Mouse (Mus musculus): ENCODE measurements around the gene 4930407I10Rik.
A peak's percentile ranks its signal among the peaks of the same experiment; 100 is the strongest.

4930407I10Rik gene

GRCm38 (mm10) chr15:82052544-82052943, 6.4 kb upstream of the 4930407I10Rik start:
- no peak for DNase-seq (ENCODE audit: low read depth, low spot score)

DNA sequence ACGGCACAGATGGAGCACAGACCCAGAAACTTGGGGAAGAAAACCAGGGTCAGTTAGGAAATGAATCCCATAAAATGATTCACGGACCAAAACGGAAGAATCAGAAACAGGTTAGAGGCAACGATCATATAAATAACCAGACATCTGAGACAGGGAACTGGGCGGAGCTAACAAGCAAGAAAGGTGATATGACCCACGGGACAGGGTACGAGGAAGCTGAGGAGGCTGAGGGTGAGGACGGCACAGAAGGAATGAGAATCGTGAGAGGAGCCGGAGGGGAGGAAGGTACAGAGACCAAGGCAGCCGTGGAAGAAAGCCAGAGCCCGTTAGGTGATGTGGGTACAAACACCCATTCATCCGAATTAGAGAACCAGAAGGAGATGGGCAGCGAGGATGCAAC, 5.0 kb downstream of the 4930407I10Rik start:
- no peak for DNase-seq (ENCODE audit: low read depth, low spot score)

DNA sequence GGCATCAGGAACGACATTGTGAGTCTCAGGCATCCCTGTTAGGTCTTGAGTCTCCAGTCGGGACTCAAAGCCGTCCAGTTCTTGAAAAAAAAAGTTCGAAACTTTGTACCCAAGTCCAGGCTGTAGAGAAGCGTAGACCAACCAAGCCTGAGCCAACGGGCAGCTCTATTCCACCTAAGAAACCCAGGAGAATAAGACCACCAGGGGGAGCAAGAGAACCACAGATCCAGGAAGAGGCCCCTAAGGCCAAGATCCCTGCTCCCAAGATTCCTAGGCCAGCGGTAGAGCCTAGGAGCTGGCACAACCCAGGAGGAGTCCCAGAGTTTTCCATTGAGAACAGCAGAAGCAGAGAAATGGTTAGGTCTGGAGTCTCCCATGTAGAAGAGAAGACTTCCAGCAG, 6.6 kb downstream of the 4930407I10Rik start:
- DNase-seq (ENCODE audit: low read depth, low spot score): peak; percentile 80

- no peak for DNase-seq (ENCODE audit: low read depth, low spot score)
Measured at GRCm38 (mm10) chr15:82069898-82070297, 10.9 kb downstream of the 4930407I10Rik start, which contains the start of gene Mei1. TSS of gene Mei1 (plus strand) at chr15:82069996.

GRCm38 (mm10) chr15:82071816-82072469, 13.0 kb downstream of the 4930407I10Rik start:
- no peak for DNase-seq (ENCODE audit: low read depth, low spot score)

- DNase-seq (ENCODE audit: low read depth, low spot score): no peak
Measured at GRCm38 (mm10) chr15:82073490-82073889, 14.5 kb downstream of the 4930407I10Rik start.

- DNase-seq (ENCODE audit: low read depth, low spot score): no peak
Measured at GRCm38 (mm10) chr15:82079883-82080282, 20.9 kb downstream of the 4930407I10Rik start.

- DNase-seq (ENCODE audit: low read depth, low spot score): peak; percentile 35
Measured at GRCm38 (mm10) chr15:82081161-82081560, 22.2 kb downstream of the 4930407I10Rik start.

DNA sequence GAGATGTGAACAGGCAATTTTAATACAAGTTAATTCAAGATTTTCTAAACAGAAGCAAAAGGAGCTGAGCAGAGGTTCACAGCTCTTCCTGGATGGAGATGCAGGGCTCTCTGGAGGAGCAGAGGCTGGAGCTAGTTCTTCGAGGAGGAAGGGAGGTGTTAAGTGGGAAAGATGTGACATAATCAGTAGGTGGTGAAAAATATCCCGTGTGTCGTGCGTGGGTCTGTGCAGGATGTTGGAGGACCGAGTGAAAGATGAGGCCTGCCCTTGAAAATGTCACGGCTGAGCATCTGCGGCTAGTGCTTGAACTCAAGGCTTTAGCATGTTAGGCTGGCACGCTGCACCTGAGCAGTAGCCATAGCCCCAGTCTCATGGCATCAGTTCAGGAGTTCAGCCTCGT, 26.7 kb downstream of the 4930407I10Rik start:
- DNase-seq (ENCODE audit: low read depth, low spot score): no peak

DNA sequence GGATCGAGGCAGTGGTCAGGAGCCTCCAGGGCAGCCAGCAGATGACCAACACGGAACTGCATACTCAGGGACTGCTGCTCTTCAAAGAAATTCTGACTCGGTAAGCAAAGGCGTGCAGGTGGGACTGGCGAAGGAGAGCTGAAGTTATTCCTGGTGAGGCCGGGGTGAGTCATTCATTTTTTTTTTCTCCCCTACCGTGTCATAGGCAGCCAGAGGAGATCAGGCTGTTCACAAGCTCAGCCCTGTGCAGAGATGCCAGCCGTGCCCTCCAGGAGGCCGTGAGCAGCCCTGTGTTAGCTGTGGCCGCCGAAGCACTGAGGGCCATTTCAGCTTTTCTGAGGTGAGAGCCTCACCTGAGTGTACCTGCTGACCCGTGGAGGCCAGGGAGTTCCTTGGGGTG, 27.2 kb downstream of the 4930407I10Rik start:
- DNase-seq (ENCODE audit: low read depth, low spot score): no peak

GRCm38 (mm10) chr15:82087266-82087665, 28.3 kb downstream of the 4930407I10Rik start:
- DNase-seq (ENCODE audit: low read depth, low spot score): peak; percentile 6

- DNase-seq (ENCODE audit: low read depth, low spot score): no peak
Measured at GRCm38 (mm10) chr15:82091061-82091460, 32.1 kb downstream of the 4930407I10Rik start.

DNA sequence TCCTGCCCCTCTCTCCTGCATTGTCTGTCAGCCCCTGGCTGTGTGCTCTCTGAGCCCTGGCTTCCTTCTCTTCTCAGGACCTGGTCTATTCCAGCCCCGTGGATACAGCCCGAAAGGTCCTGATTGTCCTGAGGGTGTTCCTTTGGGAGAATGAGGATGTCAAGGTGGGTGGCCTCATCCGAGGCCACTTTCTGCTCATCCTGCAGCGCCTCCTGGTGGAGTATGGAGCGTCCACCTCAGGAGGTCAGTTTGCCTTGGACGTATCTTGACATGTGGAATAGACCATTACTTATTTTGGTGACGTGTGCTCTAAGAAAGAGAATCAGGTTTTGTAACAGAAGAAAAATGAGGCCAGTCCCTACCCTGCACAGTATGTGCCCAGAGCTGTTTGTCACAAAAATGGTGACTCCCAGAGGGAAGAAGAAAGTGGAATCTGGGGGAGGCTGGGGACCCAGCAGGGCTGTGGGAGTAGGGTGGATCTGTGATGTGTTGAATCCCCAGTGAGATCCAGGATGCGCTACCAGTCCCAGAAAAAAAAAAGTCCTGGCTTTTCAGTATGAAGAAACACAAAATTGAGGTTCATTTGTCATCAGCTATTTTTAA, 48.1 kb downstream of the 4930407I10Rik start:
- DNase-seq (ENCODE audit: low read depth, low spot score): peak; percentile 47

All from retina, postnatal 7 days (tissue).